In the genomic region with DNA sequence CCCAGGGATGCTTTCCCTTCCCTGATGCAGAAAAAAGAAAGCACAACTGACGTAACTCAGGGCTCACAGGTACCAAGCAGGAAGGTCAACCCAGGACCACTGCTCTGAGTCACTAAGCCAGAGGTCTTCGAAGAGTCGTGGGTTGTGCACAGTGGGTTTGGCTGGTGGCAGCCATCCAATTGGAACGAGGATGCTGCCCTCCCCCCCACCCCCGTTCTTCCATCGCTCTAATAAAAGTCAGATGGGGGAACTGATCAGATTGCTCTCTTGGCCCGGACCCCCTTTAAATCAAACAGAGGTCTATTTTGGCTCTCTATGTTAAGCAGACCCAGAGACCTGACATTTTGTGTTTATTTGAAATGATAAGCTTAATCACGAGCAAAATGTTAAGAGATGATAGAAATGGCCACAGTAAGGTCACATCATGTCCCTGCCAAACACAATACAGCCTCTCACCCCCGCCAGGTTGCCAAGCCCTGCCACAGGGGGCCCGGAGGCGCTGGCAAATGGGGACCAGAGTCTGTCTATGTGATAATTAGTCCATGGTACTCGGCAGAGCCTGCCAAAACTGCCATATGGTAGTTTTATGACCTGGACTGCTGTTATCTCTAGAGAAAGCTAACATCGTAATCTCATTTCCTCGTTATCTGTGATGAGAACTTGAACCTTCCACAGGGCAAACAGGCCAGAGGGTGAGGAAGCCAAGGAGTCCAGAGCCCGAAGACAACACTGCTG, we compare ENCODE assay signal across 10 mouse cellular contexts.
DNase-seq lines count a peak whose midpoint lies in the region; ATAC-seq and TF ChIP-seq lines count a peak whose summit lies in the region.
"Had no signal": no experiment of that assay in that cellular context is flagged by ENCODE, and none has a peak within 500 bp of the region (broad histone marks: within the 10 kb centered on the region; RNA-seq: fewer than 3 reads in every experiment).

No protein-coding gene starts in this region.

- ATAC-seq in intestine, embryonic 14.5 days (replicated peaks; ENCODE audit: low FRiP score, low TSS enrichment, low read depth) = no peak
- ATAC-seq in intestine, postnatal 0 days = no peak
- no peak for ATAC-seq in CD4-positive, CD25-positive, alpha-beta regulatory T cell, adult 4 months

- H3K4me3 ChIP-seq in intestine, embryonic 14.5 days (ENCODE audit: low read depth, low read length) = no peak overlapping the region
- H3K4me3 ChIP-seq in intestine, postnatal 0 days (ENCODE audit: low read depth, low read length) = no peak overlapping the region
- H3K4me3 ChIP-seq: heart, embryonic 13.5 days had no signal

- TF ChIP-seq CTCF in intestine, postnatal 0 days (IDR thresholded peaks at IDR 0.05; ENCODE audit: low read depth) = no peak

- peak overlapping the region; percentile 16; the same call in 1 of the 2 replicates for H3K27ac ChIP-seq in intestine, embryonic 14.5 days (ENCODE audit: low read depth)
- no peak overlapping the region for H3K27ac ChIP-seq in intestine, postnatal 0 days (ENCODE audit: low read depth, low read length)
- H3K27ac ChIP-seq: heart, embryonic 13.5 days had no signal

- no peaks in the 10 kb centered on the region for H3K9me3 ChIP-seq in intestine, embryonic 14.5 days (ENCODE audit: control insufficient read depth, low read length)
- no peaks in the 10 kb centered on the region for H3K9me3 ChIP-seq in intestine, postnatal 0 days (ENCODE audit: control insufficient read depth)

- DNase-seq in intestine, embryonic 14.5 days (ENCODE audit: low spot score) = no peak
- peak; percentile 12 for DNase-seq in adrenal gland, postnatal 10 days
- peak; percentile 84 for DNase-seq in cerebellum, adult 9-10 months
- DNase-seq in kidney, adult 9 months = peak; percentile 53
- DNase-seq in right cerebral cortex, postnatal 10 days (ENCODE audit: low spot score in 2 of 2) = no peak
- DNase-seq in retina, postnatal 1 day = no peak
- DNase-seq: lung, postnatal 14 days had no signal

- WGBS in intestine, embryonic 14.5 days = 43% methylated on average over 15 of the region's 15 CpGs
- WGBS in intestine, postnatal 0 days = 33% methylated on average over 15 of the region's 15 CpGs

- no peaks in the 10 kb centered on the region for H3K27me3 ChIP-seq in intestine, embryonic 14.5 days (replicated peaks; ENCODE audit: control insufficient read depth, insufficient read depth, low read length)
- no peaks in the 10 kb centered on the region; the same call in 1 of the 2 replicates for H3K27me3 ChIP-seq in intestine, postnatal 0 days (replicated peaks; ENCODE audit: control insufficient read depth, insufficient read depth, low read length)
- H3K27me3 ChIP-seq: heart, embryonic 13.5 days had no signal

- H3K4me2 ChIP-seq in intestine, embryonic 14.5 days (ENCODE audit: low read length) = no peak overlapping the region
- H3K4me2 ChIP-seq in intestine, postnatal 0 days (replicated peaks; ENCODE audit: low read depth) = no peak overlapping the region
- H3K4me2 ChIP-seq: heart, embryonic 13.5 days had no signal

- peaks cover 21% of the 10 kb centered on the region for H3K4me1 ChIP-seq in intestine, embryonic 14.5 days (replicated peaks; ENCODE audit: control insufficient read depth, insufficient read depth, low read length)
- H3K4me1 ChIP-seq in intestine, postnatal 0 days (replicated peaks; ENCODE audit: control insufficient read depth, insufficient read depth, low read length) = no peaks in the 10 kb centered on the region

- H3K9ac ChIP-seq in intestine, embryonic 14.5 days (ENCODE audit: low read length) = no peak overlapping the region
- no peak overlapping the region for H3K9ac ChIP-seq in intestine, postnatal 0 days (ENCODE audit: low read depth, low read length)
- H3K9ac ChIP-seq: heart, embryonic 13.5 days had no signal

- no peaks in the 10 kb centered on the region for H3K36me3 ChIP-seq in intestine, embryonic 14.5 days (ENCODE audit: control insufficient read depth, insufficient read depth, low read length)
- H3K36me3 ChIP-seq in intestine, postnatal 0 days (ENCODE audit: control insufficient read depth, insufficient read depth) = no peaks in the 10 kb centered on the region
- H3K36me3 ChIP-seq: heart, embryonic 13.5 days had no signal

Comparison
In these comparisons a context has a peak if more than half of its experiments do, and no peak if none do; other contexts are left out.
1. DNase-seq: peak in adrenal gland, postnatal 10 days (single experiment), cerebellum, adult 9-10 months (single experiment) and kidney, adult 9 months (single experiment); none in intestine, embryonic 14.5 days (single experiment), right cerebral cortex, postnatal 10 days (0 of 2) and retina, postnatal 1 day (single experiment).